Mouse (Mus musculus): Measurements from ENCODE around the gene Accsl.

Accsl gene

DNA sequence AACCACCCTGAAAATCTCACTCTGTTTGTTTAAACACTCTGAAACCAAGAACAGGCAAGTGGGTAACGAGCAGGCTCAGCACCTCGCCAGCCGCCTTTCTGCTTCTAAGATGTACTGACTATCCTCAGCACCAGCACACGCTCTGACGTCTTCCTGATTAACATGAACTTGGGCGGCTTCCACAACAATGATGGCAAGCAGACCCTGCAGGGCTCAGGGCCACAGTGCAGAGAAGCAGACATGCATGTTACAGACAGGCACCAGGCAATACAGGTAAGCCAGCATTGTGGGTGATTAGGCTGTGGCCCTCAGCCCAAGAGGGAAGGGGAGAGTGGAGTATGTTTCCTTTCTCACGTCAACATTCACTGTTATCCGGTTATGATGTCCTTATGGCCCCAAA, 61.5 kb downstream of the Accsl start:
- no peak for DNase-seq

- no peak for DNase-seq
These were observed 62.3 kb downstream of the Accsl start for GRCm38 (mm10) chr2:93806487-93807201.

- no peak for DNase-seq
These were observed 63.4 kb downstream of the Accsl start for GRCm38 (mm10) chr2:93805523-93805922.
